Mouse (Mus musculus): ENCODE measurements at regions not wholly inside any gene's neighbourhood (a gene's known extent, or its start where the extent isn't known, plus 50 kb on each side); places are given as distances from the start of the nearest gene placed in this dataset.

DNA sequence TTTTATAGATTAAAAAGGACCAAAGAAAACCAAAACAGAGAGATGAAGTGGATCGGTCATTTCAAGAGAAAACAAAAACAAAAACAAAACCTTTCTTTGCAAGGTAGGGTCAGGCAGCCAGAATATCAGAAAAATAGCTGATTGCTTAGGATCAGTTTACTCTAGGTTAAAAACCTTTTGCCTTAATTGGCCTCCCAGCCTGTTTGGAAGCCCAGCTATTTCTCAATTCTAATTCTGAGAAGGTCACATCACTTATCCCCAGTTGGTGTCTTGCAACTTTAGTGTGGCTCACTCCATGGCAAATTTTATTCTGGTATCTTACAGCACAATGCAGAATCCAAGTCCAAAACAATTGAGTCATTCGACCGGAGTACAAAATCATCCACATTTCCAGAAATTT, 70.0 kb downstream of the 1190002N15Rik start:
- Histone ChIP-seq H3K9ac (replicated peaks; ENCODE audit: low read depth, low read length) (no peak overlapping the region), H3K27me3 (ENCODE audit: control insufficient read depth, insufficient read depth, low read length) (no peaks in the 10 kb centered on the region), H3K4me3 (ENCODE audit: low read depth, low read length) (no peak overlapping the region), H3K4me1 (ENCODE audit: control insufficient read depth, insufficient read depth, low read length) (no peaks in the 10 kb centered on the region), H3K36me3 (ENCODE audit: control insufficient read depth, insufficient read depth, low read length) (no peaks in the 10 kb centered on the region), H3K4me2 (replicated peaks; ENCODE audit: low read depth, low read length) (no peak overlapping the region), H3K9me3 (ENCODE audit: control insufficient read depth, low read depth, low read length) (no peaks in the 10 kb centered on the region), H3K27ac (ENCODE audit: low read length) (no peak overlapping the region)
- 90% methylated on average over 3 of the region's 3 CpGs for WGBS
- no peak for ATAC-seq (ENCODE audit: insufficient number of reproducible peaks, insufficient read depth, low FRiP score, low read depth)

GRCm38 (mm10) chr9:94456085-94456531, 81.8 kb downstream of the 1190002N15Rik start:
- 20% methylated on average over 6 of the region's 6 CpGs for WGBS
- no peaks in the 10 kb centered on the region for H3K9me3 ChIP-seq (ENCODE audit: control insufficient read depth, low read depth, low read length)
- no peak overlapping the region for H3K9ac ChIP-seq (replicated peaks; ENCODE audit: low read depth, low read length)
- no peaks in the 10 kb centered on the region for H3K27me3 ChIP-seq (ENCODE audit: control insufficient read depth, insufficient read depth, low read length)
- H3K36me3 ChIP-seq (ENCODE audit: control insufficient read depth, insufficient read depth, low read length) = no peaks in the 10 kb centered on the region
- no peak overlapping the region for H3K27ac ChIP-seq (ENCODE audit: low read length)
- no peak overlapping the region for H3K4me3 ChIP-seq (ENCODE audit: low read depth, low read length)
- peak; percentile 23; the same call in 1 of the 2 replicates for ATAC-seq (ENCODE audit: insufficient number of reproducible peaks, insufficient read depth, low FRiP score, low read depth)
- H3K4me1 ChIP-seq (ENCODE audit: control insufficient read depth, insufficient read depth, low read length) = no peaks in the 10 kb centered on the region
- H3K4me2 ChIP-seq (replicated peaks; ENCODE audit: low read depth, low read length) = no peak overlapping the region

- ATAC-seq (ENCODE audit: insufficient number of reproducible peaks, insufficient read depth, low FRiP score, low read depth) = no peak
- WGBS = 36% methylated on average over 7 of the region's 7 CpGs
- no peaks in the 10 kb centered on the region for H3K36me3 ChIP-seq (ENCODE audit: control insufficient read depth, insufficient read depth, low read length)
Measured at GRCm38 (mm10) chr9:94455466-94455865, 82.4 kb downstream of the 1190002N15Rik start.

DNA sequence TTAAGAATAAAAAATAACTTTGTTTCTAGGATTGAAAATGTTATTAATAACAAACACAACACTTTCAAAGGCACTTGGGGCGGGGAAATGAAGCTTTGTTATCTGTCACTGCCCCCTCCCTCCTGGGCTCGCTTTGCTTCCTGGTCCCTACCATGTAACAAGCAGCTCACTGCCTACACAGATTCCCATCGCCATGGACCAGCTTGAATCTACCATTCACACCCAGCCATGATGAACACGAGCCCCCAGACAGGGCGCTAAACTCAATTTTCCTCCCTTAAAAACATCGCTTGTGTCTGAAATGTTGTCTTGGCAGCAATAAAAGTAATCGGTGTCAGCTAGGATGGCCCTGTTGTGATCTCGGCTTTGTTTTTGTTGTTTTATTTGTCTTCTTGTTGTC, 88.0 kb downstream of the 1190002N15Rik start:
- ATAC-seq (ENCODE audit: insufficient number of reproducible peaks, insufficient read depth, low FRiP score, low read depth) = no peak
- no peaks in the 10 kb centered on the region for H3K27me3 ChIP-seq (ENCODE audit: control insufficient read depth, insufficient read depth, low read length)
- no peak overlapping the region for H3K9ac ChIP-seq (replicated peaks; ENCODE audit: low read depth, low read length)
- no peaks in the 10 kb centered on the region for H3K9me3 ChIP-seq (ENCODE audit: control insufficient read depth, low read depth, low read length)
- 75% methylated on average over 8 of the region's 8 CpGs for WGBS
- H3K27ac ChIP-seq (ENCODE audit: low read length) = no peak overlapping the region
- no peak overlapping the region for H3K4me3 ChIP-seq (ENCODE audit: low read depth, low read length)
- no peak overlapping the region for H3K4me2 ChIP-seq (replicated peaks; ENCODE audit: low read depth, low read length)
- H3K36me3 ChIP-seq (ENCODE audit: control insufficient read depth, insufficient read depth, low read length) = no peaks in the 10 kb centered on the region
- H3K4me1 ChIP-seq (ENCODE audit: control insufficient read depth, insufficient read depth, low read length) = no peaks in the 10 kb centered on the region

More at GRCm38 (mm10) chr9:94455466-94455865, 82.4 kb downstream of the 1190002N15Rik start:
- Histone ChIP-seq H3K9ac (replicated peaks; ENCODE audit: low read depth, low read length) (no peak overlapping the region), H3K4me1 (ENCODE audit: control insufficient read depth, insufficient read depth, low read length) (no peaks in the 10 kb centered on the region), H3K27ac (ENCODE audit: low read length) (no peak overlapping the region), H3K9me3 (ENCODE audit: control insufficient read depth, low read depth, low read length) (no peaks in the 10 kb centered on the region), H3K4me3 (ENCODE audit: low read depth, low read length) (no peak overlapping the region), H3K27me3 (ENCODE audit: control insufficient read depth, insufficient read depth, low read length) (no peaks in the 10 kb centered on the region), H3K4me2 (replicated peaks; ENCODE audit: low read depth, low read length) (no peak overlapping the region)

DNA sequence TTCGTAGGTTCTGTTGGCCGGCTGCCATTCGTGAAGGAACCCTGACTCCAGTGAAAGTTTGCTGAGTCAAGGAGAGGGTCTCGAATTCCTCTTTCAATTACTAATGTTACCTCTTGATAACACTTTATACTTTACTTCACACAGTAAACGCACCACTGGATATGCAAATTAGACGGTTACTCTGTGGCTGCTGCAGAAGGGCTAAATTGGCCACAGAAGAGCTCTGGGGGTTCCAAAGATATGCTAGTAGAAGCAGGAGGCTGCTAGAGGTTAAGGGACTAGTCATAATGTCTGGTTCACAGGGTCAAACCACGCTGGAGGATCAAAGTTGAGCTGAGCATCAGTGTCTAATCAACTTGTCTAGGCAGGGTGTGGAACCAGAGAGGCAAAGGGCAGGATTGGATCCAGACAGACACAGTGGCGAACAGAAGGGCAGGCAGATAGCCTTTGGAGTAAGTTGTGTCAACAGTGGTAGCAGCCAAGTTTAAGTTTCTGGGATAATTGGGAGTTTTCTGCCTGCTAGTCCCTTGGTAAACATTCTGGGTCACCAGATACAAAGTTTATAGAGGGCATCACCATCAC, 91.6 kb downstream of the 1190002N15Rik start:
- Histone ChIP-seq H3K27me3 (ENCODE audit: control insufficient read depth, insufficient read depth, low read length) (no peaks in the 10 kb centered on the region), H3K9me3 (ENCODE audit: control insufficient read depth, low read depth, low read length) (no peaks in the 10 kb centered on the region), H3K4me2 (replicated peaks; ENCODE audit: low read depth, low read length) (no peak overlapping the region), H3K36me3 (ENCODE audit: control insufficient read depth, insufficient read depth, low read length) (no peaks in the 10 kb centered on the region), H3K9ac (replicated peaks; ENCODE audit: low read depth, low read length) (no peak overlapping the region), H3K4me3 (ENCODE audit: low read depth, low read length) (no peak overlapping the region), H3K4me1 (ENCODE audit: control insufficient read depth, insufficient read depth, low read length) (no peaks in the 10 kb centered on the region), H3K27ac (ENCODE audit: low read length) (no peak overlapping the region)
- 67% methylated on average over 8 of the region's 8 CpGs for WGBS
- no peak for ATAC-seq (ENCODE audit: insufficient number of reproducible peaks, insufficient read depth, low FRiP score, low read depth)

DNA sequence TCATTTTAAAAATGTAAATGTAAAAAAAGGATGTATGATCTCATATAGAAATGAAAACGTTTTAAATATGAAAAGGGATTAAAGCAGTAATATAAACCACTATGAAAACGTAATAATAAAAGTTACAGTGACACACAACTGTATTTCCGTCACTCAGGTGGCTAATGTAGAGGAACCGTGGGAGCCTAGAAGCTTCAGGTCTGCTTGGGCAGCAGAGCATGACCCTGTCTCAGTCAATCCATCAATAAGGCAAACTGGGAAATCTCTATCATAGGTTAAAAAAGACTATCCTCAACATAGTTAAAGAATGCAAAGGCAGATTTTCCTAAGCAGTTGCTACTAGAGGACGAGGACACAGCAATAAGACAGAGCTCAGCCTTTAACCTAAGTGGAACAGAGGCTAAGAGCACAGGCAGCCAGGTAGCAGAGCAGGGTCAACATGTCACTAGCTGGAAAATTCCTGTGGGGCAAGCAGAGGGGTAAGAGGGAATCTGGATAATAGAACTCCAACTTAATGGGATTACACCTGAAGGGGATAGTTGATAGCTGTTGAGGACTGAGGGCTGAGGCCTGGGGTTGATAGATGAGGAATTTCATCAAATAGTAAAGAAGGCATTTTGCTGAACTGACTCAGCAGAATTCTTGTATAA, 93.6 kb downstream of the 1190002N15Rik start:
- Histone ChIP-seq H3K27me3 (ENCODE audit: control insufficient read depth, insufficient read depth, low read length) (no peaks in the 10 kb centered on the region), H3K4me1 (ENCODE audit: control insufficient read depth, insufficient read depth, low read length) (no peaks in the 10 kb centered on the region), H3K4me2 (replicated peaks; ENCODE audit: low read depth, low read length) (no peak overlapping the region), H3K9me3 (ENCODE audit: control insufficient read depth, low read depth, low read length) (no peaks in the 10 kb centered on the region), H3K27ac (ENCODE audit: low read length) (no peak overlapping the region), H3K4me3 (ENCODE audit: low read depth, low read length) (no peak overlapping the region), H3K36me3 (ENCODE audit: control insufficient read depth, insufficient read depth, low read length) (no peaks in the 10 kb centered on the region), H3K9ac (replicated peaks; ENCODE audit: low read depth, low read length) (no peak overlapping the region)
- no peak for ATAC-seq (ENCODE audit: insufficient number of reproducible peaks, insufficient read depth, low FRiP score, low read depth)
- WGBS = 67% methylated on average over 5 of the region's 5 CpGs

DNA sequence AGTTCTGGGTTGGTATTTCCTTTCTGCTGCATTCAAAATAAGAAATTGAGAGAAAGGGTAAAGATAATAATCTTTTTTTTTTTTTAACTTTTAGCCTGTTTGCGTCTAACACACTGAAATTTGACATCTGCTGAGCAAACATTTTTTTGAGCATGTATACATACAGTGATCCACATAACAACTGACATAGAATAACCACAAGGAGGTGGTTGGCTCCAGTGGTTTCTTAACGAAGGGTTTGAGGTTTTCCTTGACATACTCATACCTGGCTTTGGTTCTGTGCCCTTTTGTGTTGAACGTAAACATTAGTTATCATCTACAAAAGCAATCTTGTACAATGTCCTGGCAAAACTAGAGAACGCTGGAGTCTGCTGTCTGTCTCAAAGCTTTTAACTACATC, 96.5 kb downstream of the 1190002N15Rik start:
- Histone ChIP-seq H3K27me3 (ENCODE audit: control insufficient read depth, insufficient read depth, low read length) (no peaks in the 10 kb centered on the region), H3K9me3 (ENCODE audit: control insufficient read depth, low read depth, low read length) (no peaks in the 10 kb centered on the region), H3K27ac (ENCODE audit: low read length) (no peak overlapping the region), H3K4me3 (ENCODE audit: low read depth, low read length) (no peak overlapping the region), H3K4me2 (replicated peaks; ENCODE audit: low read depth, low read length) (no peak overlapping the region), H3K9ac (replicated peaks; ENCODE audit: low read depth, low read length) (no peak overlapping the region), H3K36me3 (ENCODE audit: control insufficient read depth, insufficient read depth, low read length) (no peaks in the 10 kb centered on the region), H3K4me1 (ENCODE audit: control insufficient read depth, insufficient read depth, low read length) (no peaks in the 10 kb centered on the region)
- WGBS = 64% methylated on average over 4 of the region's 4 CpGs
- ATAC-seq (ENCODE audit: insufficient number of reproducible peaks, insufficient read depth, low FRiP score, low read depth) = no peak

GRCm38 (mm10) chr9:94433468-94433867, 104.4 kb downstream of the 1190002N15Rik start:
- H3K27ac ChIP-seq (ENCODE audit: low read length) = no peak overlapping the region
- no peak overlapping the region for H3K9ac ChIP-seq (replicated peaks; ENCODE audit: low read depth, low read length)
- no peak overlapping the region for H3K4me3 ChIP-seq (ENCODE audit: low read depth, low read length)
- no peak overlapping the region for H3K4me2 ChIP-seq (replicated peaks; ENCODE audit: low read depth, low read length)
- no peaks in the 10 kb centered on the region for H3K9me3 ChIP-seq (ENCODE audit: control insufficient read depth, low read depth, low read length)
- no peaks in the 10 kb centered on the region for H3K36me3 ChIP-seq (ENCODE audit: control insufficient read depth, insufficient read depth, low read length)
- H3K27me3 ChIP-seq (ENCODE audit: control insufficient read depth, insufficient read depth, low read length) = no peaks in the 10 kb centered on the region
- no peaks in the 10 kb centered on the region for H3K4me1 ChIP-seq (ENCODE audit: control insufficient read depth, insufficient read depth, low read length)
- ATAC-seq (ENCODE audit: insufficient number of reproducible peaks, insufficient read depth, low FRiP score, low read depth) = no peak

Data from stomach, embryonic 14.5 days (tissue).